Mouse (Mus musculus): Measurements from ENCODE around the gene L3hypdh.
A peak's percentile ranks its signal among the peaks of the same experiment; 100 is the strongest.
"Not testable (repeated sequence)": the region's sequence is repeated elsewhere in the genome, so short reads cannot be mapped to it uniquely, and the experiment has no call there.

L3hypdh gene

DNA sequence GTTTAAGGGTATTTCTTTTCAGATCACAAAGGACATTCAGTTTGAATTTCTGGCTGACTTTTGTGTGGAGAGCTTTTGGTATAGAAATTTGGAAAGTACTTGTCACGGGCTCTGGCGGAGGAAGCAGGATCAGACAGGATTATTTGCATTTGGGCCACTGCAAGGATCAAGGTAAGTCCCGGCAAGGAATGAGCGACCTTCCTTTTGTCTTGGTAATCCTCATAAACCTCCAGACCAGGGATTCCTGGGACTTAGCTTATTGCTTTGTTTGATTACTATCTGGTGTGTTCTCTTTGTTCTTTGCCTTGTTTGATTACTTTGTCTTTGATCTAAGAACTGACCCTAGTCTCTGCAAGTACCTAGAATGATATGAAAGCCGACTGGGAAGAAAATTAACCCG lies 31.4 kb downstream of the L3hypdh start:
- DNase-seq (ENCODE audit: low read depth, low spot score): peak; percentile 42

DNA sequence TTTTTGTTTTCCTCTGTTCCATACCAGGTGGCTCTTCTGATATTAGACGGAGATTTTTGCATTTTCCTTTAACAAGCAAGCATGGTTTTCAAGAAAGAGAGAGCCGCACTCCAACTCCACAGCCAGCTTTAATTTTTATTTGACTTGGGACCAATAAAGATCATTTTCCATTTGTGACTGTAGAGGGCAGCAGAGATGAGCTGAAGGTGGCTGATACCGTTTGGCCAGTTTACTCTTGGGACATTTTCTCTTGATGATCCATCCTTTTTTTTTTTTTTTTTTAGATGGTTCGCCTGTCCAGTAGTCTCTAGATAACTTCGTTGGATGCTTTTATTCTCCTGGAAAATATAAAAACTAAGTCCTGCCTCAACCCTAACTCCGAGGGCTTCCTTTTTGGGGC lies 31.9 kb downstream of the L3hypdh start:
- no peak for DNase-seq (ENCODE audit: low read depth, low spot score)

DNA sequence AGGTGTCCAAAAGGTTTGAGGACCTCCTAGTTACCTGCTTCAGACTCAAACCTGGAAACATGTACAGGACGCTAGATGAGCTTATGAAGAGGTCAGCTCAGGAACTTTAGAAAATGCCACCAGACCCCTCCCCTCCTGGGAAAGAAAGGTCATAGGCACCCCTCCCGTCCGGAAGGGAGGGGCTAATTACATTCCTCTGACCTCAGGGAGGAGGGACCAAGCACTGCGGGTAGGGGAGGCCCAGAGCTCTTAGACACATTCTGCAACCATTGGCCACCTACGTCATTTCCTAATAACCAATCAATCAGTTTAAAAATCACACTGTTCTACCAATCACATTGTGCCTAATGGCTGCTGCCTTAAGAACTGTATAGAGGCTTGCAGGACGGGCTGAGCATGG lies 32.7 kb downstream of the L3hypdh start:
- DNase-seq (ENCODE audit: low read depth, low spot score): no peak

DNA sequence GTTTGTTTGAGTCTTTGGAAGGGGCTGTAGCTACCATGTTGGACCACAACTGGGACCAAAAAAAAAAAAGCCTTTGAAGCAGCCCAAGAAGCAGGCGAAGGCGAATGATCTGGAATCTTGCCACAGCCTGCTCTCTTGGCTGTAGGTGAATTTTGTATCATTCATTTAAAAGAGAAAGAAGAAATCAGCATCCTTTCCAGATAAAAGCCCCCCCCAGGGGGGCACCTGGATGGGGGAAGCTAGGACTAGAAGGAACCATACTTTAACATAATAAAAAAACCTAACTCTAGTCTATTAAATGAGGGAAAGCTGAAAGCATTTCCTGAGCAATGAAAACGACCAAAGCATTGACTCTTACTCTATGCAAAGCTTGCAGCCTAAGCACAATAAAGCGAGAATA lies 34.4 kb downstream of the L3hypdh start:
- DNase-seq (ENCODE audit: low read depth, low spot score): no peak

DNA sequence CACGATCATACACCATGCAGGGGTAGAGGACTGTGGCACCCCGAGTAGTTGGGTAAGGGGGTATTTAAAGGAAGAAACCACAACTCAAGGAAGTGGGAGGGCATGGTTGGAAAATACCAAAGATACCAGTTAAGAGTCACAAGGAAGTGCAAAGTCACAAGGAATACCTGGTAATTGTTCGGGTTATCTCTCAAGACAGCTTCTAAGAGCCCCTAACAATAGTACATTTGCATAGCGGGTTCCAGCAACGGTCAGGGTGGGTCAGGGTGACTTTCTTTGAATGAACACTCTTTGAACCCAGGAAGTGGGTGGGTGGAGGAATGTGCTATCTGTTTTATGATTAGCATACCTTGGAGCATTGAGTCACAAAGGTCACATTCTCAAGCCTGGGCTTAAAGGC lies 35.1 kb downstream of the L3hypdh start:
- DNase-seq (ENCODE audit: low read depth, low spot score): not testable (repeated sequence)

DNA sequence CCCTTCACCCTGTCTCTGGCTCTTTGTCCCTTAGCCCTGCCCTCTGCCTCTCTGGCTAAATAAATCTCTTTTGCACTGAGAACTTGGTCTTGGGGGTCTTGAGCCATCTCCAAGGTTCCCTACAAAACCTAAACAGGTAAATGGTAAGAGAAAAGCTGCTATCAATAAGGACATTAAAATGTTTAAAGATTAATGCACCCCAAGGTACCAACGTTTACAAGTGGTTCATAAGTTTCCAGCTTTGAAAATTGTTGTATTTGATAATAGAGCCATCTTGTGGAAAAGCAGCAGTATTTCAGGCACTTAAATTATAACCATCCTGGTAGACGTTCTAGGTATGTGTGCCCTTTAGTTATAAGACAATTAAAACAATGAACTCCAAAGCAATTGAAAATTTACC lies 37.7 kb downstream of the L3hypdh start:
- DNase-seq (ENCODE audit: low read depth, low spot score): no peak

DNA sequence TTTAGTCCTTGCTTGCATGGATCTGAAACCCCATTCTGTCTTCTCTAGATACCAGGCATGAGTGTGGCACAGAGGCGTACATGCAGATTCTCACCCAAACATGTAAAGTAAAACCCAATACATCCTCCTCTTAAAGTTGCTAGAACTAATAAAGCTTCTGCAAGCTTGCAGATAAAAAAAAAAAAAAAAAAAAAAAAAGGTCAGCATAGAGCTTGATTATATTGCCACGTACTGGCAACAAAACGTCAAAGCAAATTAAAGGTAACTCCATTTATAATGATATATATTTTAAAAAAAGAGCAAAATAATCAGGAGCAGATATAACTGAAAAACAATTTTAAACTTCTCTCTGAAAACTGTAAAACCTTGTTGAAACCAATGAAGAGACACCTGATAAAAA lies 44.0 kb downstream of the L3hypdh start:
- DNase-seq (ENCODE audit: low read depth, low spot score): no peak

DNA sequence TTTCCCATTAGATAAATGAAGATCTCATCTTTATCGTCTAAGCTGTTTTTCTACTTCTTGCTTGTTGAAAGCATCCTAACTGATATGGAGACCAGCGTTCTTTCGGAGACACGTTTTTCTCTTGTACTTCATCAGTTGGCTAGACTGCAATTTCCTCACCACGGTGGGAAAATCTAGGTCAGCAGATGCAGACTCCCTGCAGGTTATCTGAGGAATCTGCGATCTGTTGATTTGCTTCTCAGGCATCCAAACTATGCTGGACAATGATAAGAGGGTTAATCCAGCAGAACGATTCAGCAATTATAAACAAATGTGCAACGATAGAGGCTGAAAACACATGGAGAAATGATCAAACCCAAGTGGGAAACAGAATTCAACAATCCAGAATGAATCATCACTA lies 45.7 kb downstream of the L3hypdh start:
- DNase-seq (ENCODE audit: low read depth, low spot score): no peak

DNA sequence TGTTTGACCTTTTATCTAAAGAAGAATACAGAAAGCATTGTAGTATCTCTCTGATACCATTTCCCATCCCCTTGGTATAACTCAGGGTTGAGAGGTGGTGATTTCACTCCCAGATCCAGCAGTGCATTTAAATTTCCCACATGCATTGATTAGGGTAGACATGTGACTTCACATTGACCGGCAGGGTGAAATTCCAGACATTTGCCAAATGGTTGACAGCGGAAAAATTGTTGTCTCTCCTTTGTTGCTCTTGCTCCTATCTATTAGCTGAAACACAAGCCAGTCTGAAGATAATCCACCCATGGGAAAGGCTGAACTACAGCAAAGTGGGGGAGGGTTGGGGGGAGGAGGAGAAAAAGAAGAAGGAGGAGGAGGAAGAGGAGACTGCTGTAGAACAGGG lies 46.4 kb downstream of the L3hypdh start:
- no peak for DNase-seq (ENCODE audit: low read depth, low spot score)

DNA sequence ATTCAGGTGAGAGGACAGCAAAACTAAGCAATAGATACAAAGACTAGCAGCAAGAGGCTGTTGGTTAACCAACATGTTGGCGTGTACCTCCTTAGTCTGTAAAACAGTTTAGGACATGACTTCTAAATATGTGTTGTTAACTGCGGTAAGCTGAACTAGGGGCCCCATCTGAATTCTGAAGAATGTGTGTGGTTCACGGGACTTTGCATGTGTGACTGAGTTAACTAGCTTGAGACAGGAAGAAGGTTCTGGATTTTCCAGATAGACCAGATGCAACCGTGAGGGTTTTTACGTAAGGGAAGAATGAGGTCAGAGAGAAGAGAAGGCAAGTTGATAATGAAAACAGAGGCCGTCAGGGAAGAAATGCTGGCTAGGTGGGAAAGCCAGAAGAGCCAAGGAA lies 48.2 kb downstream of the L3hypdh start:
- no peak for DNase-seq (ENCODE audit: low read depth, low spot score)

DNA sequence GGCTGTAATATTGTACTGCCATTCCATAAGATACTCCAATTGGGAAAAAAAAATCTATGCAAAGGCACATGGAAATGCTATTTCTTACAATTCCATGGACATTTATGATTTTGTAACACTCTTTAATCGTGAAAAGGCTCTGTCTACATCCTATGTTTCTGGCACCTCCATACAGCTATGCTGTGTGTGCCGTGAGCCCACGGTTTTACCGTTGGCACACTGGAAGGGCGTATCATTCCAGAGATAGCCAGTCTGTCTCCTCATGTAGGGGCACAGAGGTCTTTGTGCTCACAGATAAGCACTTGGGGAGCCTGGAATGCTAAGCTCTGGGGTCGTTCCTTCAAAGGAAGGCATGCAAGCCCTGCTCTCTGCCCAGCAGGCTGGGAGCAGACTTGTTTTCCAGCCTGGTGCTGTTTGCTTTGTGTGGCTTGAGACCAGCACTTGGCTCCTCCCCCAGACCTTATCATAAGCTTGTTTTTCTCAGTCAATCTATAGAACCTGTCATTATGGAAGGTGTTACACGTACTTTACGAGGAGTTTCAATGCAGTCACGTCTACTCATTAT lies 49.1 kb downstream of the L3hypdh start:
- DNase-seq (ENCODE audit: low read depth, low spot score): no peak

DNA sequence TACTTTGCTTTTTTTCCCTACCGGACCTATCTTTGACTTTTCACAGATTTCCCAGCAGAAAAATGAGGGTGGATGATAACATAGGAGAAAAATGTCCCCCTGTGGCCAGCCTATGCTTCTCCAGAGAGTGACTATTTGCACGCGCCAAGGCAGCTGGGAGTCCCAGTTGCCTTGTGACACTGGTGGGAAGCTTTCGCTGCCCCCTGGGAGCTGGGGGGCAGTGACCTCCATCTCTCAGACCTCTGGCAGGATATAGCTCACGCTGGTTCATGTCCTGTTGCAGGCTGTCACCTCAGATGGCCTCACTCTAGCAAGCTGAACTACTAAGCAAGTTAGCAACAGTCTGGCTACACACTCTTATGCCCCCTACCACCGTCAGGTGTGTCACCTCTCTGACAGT lies 53.4 kb downstream of the L3hypdh start:
- DNase-seq (ENCODE audit: low read depth, low spot score): no peak

DNA sequence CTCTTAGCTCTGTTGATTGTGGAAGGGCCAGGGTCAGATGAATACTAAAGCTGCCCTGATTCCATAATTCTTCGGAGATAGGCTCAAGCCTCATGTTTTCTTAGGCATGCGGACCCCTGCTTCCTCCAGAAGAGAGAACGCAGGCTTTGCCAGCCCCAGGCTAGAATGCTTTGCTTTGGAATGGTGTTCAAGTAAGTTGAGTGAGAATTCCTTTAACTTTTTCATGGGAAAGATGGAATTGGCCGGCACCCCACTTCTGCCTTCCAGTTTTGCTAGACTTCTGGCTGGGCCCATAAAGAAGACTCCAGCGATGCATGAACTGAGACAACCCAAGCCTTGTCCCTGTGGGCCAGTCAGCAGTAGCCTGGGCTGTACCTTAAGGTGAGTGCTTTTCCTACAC lies 54.1 kb downstream of the L3hypdh start:
- no peak for DNase-seq (ENCODE audit: low read depth, low spot score)

DNA sequence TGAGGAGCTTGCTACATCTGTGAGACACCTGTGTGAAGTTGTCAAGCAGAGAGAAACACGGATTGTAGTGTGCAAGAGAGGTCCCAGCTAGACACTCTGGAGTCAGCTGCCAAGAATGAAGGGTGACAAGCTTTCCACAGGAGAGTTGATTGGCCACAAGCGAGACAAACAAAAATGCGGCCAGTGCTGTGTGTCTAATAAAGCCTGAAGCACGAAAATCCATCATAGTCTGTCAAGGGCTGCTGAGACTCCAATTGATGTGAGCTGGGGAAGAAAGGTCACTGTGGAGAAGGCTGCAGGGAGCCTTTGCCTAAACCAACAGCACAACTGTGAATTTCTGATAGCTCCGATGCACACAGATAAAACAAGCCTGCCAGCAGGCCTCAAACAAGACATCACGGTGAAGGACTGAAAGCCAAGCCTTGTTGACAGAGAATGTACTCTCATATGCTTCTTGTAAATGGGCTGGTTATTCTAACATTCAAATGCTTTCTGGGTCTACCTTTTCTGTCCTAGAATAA lies 59.9 kb downstream of the L3hypdh start:
- DNase-seq (ENCODE audit: low read depth, low spot score): no peak

DNA sequence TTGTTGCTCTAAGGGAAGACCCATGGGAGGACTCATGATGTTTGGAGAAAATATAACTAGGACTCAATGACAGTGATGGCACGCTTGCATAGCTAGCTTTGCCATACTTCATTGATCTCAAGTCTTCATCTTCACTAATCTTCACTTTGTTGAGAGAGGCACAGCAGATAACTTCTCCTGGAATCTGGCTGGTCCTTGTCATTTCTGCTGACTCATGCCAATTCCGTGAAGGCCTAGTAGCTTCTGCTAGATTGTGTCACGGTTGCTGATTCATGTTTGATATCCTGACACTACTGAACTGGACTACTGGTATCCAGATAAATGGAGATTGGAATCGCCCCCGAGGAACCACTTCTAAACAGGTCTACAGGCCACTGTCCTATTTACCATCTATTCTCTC lies 61.7 kb downstream of the L3hypdh start:
- no peak for DNase-seq (ENCODE audit: low read depth, low spot score)
